Mouse (Mus musculus) ES-CJ7 (cell line): ENCODE measurements around the gene Pdk4.

Source experiments
- DNase-seq: peaks from one replicate; pipeline ENCODE4 v3.0.0; 2011; ENCODE audit warnings: low read depth, low spot score

The Pdk4 gene

GRCm38 (mm10) chr6:5447013-5447412 lies 49.1 kb downstream of the Pdk4 start:
- DNase-seq, result no peak

DNA sequence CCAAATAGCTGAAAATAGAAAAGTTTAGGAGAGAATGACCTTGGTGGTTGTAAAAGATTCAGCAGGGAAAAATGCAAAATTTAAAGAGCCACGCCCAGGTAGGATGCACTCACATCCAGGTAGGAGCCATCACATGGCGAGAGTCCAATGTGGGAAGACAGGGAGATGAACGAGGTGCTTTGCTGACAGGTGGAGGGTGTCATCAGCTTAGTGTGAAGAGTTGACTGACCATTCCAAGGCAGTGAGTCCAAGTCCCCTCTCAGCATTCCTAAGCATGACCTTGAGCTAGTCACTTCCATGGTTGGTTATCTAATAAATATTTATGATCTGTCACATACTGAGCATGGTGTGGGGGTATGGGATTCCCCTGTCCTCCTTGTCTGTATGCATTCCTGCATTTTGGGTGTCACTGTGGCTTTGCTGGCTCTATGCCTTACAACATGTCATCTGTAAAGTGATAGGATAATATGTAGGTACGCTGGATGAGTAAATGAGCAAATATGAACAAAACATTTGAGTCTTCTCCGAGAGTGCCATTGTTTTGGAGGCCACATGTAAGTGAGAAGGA lies 51.7 kb downstream of the Pdk4 start:
- no peak for DNase-seq

DNA sequence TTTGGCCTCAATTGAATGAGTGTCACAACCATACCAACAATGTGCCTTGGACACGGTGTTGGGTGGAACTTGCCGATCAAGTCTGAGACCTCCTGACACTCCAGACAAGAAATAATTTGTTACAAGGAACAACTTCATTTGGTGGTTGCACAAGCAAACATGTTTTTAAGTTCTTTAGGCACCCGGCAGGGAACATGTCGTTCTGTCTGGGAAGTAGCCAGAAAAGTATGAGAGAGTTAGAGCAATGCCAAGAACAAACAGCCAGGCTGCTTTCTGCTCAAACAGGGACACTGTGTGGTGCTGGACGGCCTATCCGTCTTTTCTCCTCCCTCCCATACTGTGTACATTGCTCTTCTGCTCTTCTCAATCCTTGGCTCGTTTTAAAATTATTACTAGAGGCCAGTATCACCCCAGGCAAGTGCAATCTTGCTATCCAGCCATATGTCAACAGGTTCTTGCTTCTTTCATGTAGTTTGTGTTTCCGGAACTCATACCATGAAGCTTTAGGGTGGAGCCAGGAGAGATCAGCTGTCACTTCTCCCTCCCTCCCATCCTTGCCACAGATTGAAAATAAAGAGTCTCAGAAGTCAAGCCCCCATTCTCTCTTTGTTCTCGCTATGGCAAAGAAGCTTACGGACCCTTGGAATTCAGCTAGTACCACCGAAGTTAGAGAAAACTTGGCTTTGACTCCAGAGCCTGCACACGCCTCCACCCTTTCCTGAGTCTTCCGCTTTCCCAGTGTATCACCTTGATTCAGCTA lies 52.8 kb downstream of the Pdk4 start:
- DNase-seq, result no peak

DNA sequence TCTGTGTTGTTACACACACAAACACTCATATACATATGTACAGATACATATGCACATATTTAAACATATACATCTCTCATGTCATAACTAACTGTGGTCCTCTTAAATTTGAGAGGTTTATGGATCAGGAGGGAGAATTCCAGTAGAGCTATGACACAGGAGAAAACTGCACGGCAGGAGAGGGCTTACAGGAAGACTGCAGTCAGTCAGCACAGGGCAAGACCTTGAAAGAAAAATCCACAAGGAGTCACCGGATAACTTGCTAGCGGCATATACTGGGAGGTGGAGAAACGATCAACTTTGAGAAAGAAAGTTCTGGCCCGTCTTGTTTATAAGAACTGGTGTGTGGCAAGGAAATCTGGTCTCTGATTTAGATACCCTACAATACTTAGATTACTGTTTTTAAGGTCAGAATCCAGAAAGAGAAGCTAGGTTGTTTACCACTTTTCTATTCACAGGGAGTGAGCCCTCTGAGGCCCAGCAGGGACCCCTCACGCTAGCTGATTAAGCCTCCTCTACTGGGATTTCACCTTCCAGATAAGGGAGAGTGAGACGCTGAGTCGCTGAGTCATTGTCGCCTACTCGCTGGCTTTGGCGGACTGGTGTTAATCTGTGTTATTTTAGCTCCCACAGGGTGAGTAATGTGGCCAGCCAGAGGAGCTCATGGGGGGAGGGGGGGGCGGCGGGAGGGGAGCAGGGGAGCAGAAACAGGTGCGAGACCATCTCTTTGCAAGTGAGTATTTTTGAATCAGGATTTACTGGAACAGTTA lies 53.6 kb downstream of the Pdk4 start:
- DNase-seq, result peak; percentile 55

DNA sequence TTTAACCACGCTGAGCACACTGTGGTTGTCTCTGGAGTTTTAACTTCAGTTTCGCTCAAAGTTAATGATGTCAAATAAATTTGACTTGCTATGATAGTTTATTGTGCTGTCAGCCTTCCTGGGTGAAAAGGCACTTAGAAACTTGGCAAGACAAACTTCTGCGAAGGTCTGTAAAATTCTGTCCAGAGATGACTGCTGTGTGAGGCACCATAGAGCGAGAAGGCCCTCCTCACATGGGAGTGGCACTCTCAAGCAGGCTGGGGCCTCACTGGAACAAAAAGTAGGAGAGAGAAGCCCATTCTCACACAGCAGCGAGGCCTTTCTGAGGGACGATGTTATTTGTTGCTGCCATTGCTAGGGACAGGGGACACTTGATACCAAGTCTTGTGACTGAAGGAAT lies 54.9 kb downstream of the Pdk4 start:
- DNase-seq, result no peak

- DNase-seq, result no peak
These were observed 58.4 kb downstream of the Pdk4 start for GRCm38 (mm10) chr6:5437757-5438156.

DNA sequence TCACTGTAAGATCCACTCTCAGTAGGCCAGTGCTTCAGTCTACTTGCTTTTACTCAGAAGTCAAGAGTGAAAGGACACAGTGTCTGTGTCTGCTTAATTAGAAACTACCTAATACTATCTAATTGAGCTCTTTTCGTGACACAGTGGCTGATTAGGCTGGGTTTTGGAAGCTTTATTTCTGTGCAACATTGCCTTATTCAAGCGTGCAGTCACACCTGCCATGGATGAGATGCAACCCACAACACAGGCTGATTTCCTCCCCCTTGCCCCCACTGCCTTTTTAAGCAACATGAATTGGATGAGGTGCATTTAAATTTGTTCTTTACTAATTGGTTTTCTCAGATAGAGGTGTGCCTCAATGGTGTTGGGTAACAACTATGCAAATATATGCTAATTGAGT lies 62.2 kb downstream of the Pdk4 start:
- no peak for DNase-seq
